Mouse (Mus musculus) left cerebral cortex, adult 2 months (tissue): ENCODE measurements around the gene Podxl. TPM values are rescaled to one million over a fixed set of nuclear protein-coding genes. Genes with fewer than 3 reads are reported as not detected.

Source experiments
- DNase-seq, 2 experiments: peaks; one replicate each; pipeline ENCODE4 v3.0.0; 2021 to 2022; ENCODE audit warnings: low spot score in 2 of 2, mixed read lengths in 1 of 2; ENCODE audit errors: extremely low spot score in 1 of 2
- H3K27ac ChIP-seq: fragments of 200-600 bp; 2 replicates; pipeline ENCODE4 v1.8.1; 2022
- H3K4me3 ChIP-seq: fragments of 200-600 bp; 2 replicates; pipeline ENCODE4 v1.8.1; 2022
- CTCF ChIP-seq: fragments of 200-600 bp; IDR thresholded peaks from 2 replicates; pipeline ENCODE4 v1.8.1; 2022; ENCODE audit warnings: antibody characterized with exemption, mild to moderate bottlenecking, moderate library complexity
- intact Hi-C: fragments of 180-260 bp; cut with DNase I; formaldehyde crosslinking; loops from one replicate; pipeline ENCODE4 v1.15.1; 2025
- total RNA-seq, 2 experiments: library from RNA; stranded (reverse); gene quantifications; 2 replicates each; pipeline ENCODE4 v1.2.3; 2021

The Podxl gene
- total RNA-seq, 2 experiments from 2014 or later, result 20.2 to 23.2 TPM

- DNase-seq, result no peak
- H3K27ac ChIP-seq, result no peak overlapping the region
- TF ChIP-seq CTCF, result no peak
- H3K4me3 ChIP-seq, result no peak overlapping the region
- intact Hi-C loops, result no loop called here
Measured at GRCm38 (mm10) chr6:31486601-31487000, 77.2 kb downstream of the Podxl start.

GRCm38 (mm10) chr6:31480008-31480407, 83.8 kb downstream of the Podxl start:
- no peak for DNase-seq
- intact Hi-C loops, result no loop called here
- Histone ChIP-seq H3K4me3 (no peak overlapping the region), H3K27ac (no peak overlapping the region)
- TF ChIP-seq CTCF, result no peak

- Histone ChIP-seq H3K4me3 (no peak overlapping the region), H3K27ac (no peak overlapping the region)
- intact Hi-C loops, result no loop called here
- DNase-seq, result no peak
- TF ChIP-seq CTCF, result peak; percentile 18
Measured at GRCm38 (mm10) chr6:31478221-31478620, 85.6 kb downstream of the Podxl start.

Other genes with a start within 250 kb of the Podxl start
- gene Mkln1, start 165.2 kb downstream of the Podxl start, total RNA-seq, result 100 to 1,000 TPM; 153 to 165 TPM